Mouse (Mus musculus) intestine, embryonic 16.5 days (tissue): ENCODE measurements around the gene Grm7. TPM values are rescaled to one million over a fixed set of nuclear protein-coding genes. Genes with fewer than 3 reads are reported as not detected.

Experiments
- ATAC-seq: fragments of 200-750 bp; cut with Nextera tagmentation; 2 replicates; pipeline ENCODE4 v1.8.0; 2017; ENCODE audit warnings: moderate TSS enrichment, moderate library complexity
- H3K27ac ChIP-seq: fragments of 300-500 bp; sonication (generic); 2 replicates; pipeline ENCODE4 v1.5.1; 2014; ENCODE audit warnings: mild to moderate bottlenecking, low read length
- H3K27me3 ChIP-seq: fragments of 300-500 bp; sonication (generic); replicated peaks from 2 replicates; pipeline ENCODE4 v1.6.1; 2014; ENCODE audit warnings: low read length, control low read depth, mixed read lengths; ENCODE audit not compliant: control insufficient read depth, insufficient read depth
- H3K36me3 ChIP-seq: fragments of 300-500 bp; sonication (generic); 2 replicates; pipeline ENCODE4 v1.6.1; 2014; ENCODE audit warnings: low read length, control low read depth; ENCODE audit not compliant: control insufficient read depth, insufficient read depth
- H3K4me1 ChIP-seq: fragments of 300-500 bp; sonication (generic); 2 replicates; pipeline ENCODE4 v1.6.1; 2014; ENCODE audit warnings: low read length, control low read depth, mixed read lengths; ENCODE audit not compliant: control insufficient read depth, insufficient read depth
- H3K4me2 ChIP-seq: fragments of 300-500 bp; sonication (generic); 2 replicates; pipeline ENCODE4 v1.6.1; 2014; ENCODE audit warnings: low read depth, low read length, control low read depth
- H3K4me3 ChIP-seq: fragments of 300-500 bp; sonication (generic); 2 replicates; pipeline ENCODE4 v1.5.1; 2014; ENCODE audit warnings: mild to moderate bottlenecking, low read length
- H3K9ac ChIP-seq: fragments of 300-500 bp; sonication (generic); 2 replicates; pipeline ENCODE4 v1.6.1; 2014; ENCODE audit warnings: low read depth, low read length
- H3K9me3 ChIP-seq: fragments of 300-500 bp; sonication (generic); 2 replicates; pipeline ENCODE4 v1.6.1; 2016; ENCODE audit warnings: low read length, control low read depth; ENCODE audit not compliant: control insufficient read depth
- WGBS: fragments of 180-500 bp; shearing (Covaris S2); extraction: QIAGEN DNeasy Blood & Tissue Kit; methylation state at CpG from one replicate; pipeline ENCODE4 v1.1.7; 2014; 5-methylcytosine and 5-hydroxymethylcytosine counted together
- polyA plus RNA-seq: library from polyadenylated mRNA; unstranded; fragments of >200 nt; fragmentation: Nextera tagmentation; extraction: Ambion mirVana; gene quantifications from 2 replicates; pipeline ENCODE4 v1.2.1, GENCODE M21; 2015

The Grm7 gene
- polyA plus RNA-seq, 1 experiment from 2014 or later = 1.0 TPM

GRCm38 (mm10) chr6:110714943-110715342 is 69.6 kb downstream of the Grm7 start:
- Histone ChIP-seq H3K27ac (no peak overlapping the region), H3K4me2 (no peak overlapping the region)
- 84% methylated on average over 3 of the region's 3 CpGs for WGBS

GRCm38 (mm10) chr6:110723371-110723770 is 78.0 kb downstream of the Grm7 start:
- Histone ChIP-seq H3K9ac (no peak overlapping the region), H3K4me3 (no peak overlapping the region), H3K27me3 (no peaks in the 10 kb centered on the region), H3K27ac (no peak overlapping the region), H3K36me3 (no peaks in the 10 kb centered on the region), H3K4me1 (no peaks in the 10 kb centered on the region), H3K9me3 (no peaks in the 10 kb centered on the region), H3K4me2 (no peak overlapping the region)
- ATAC-seq = no peak
- WGBS = 88% methylated on average over 4 of the region's 4 CpGs

More at GRCm38 (mm10) chr6:110714943-110715342, 69.6 kb downstream of the Grm7 start:
- no peak overlapping the region for H3K9ac ChIP-seq
- no peaks in the 10 kb centered on the region for H3K27me3 ChIP-seq
- H3K4me1 ChIP-seq = no peaks in the 10 kb centered on the region
- no peak for ATAC-seq
- no peaks in the 10 kb centered on the region for H3K36me3 ChIP-seq
- no peak overlapping the region for H3K4me3 ChIP-seq
- no peaks in the 10 kb centered on the region for H3K9me3 ChIP-seq

GRCm38 (mm10) chr6:110733914-110734313 is 88.5 kb downstream of the Grm7 start:
- Histone ChIP-seq H3K36me3 (no peaks in the 10 kb centered on the region), H3K4me3 (no peak overlapping the region), H3K27ac (no peak overlapping the region), H3K9me3 (no peaks in the 10 kb centered on the region), H3K4me2 (no peak overlapping the region), H3K27me3 (no peaks in the 10 kb centered on the region), H3K9ac (no peak overlapping the region), H3K4me1 (no peaks in the 10 kb centered on the region)
- WGBS = 98% methylated on average over 2 of the region's 2 CpGs
- no peak for ATAC-seq

- Histone ChIP-seq H3K27me3 (no peaks in the 10 kb centered on the region), H3K27ac (no peak overlapping the region), H3K4me3 (no peak overlapping the region), H3K4me2 (no peak overlapping the region), H3K9ac (no peak overlapping the region), H3K4me1 (peaks cover 3% of the 10 kb centered on the region; the same call in 1 of the 2 replicates), H3K9me3 (no peaks in the 10 kb centered on the region), H3K36me3 (no peaks in the 10 kb centered on the region)
- ATAC-seq = no peak
- 31% methylated on average over 7 of the region's 7 CpGs for WGBS
Measured at GRCm38 (mm10) chr6:110743981-110744670, 98.7 kb downstream of the Grm7 start.

- no peak overlapping the region for H3K4me3 ChIP-seq
- H3K9me3 ChIP-seq = no peaks in the 10 kb centered on the region
- ATAC-seq = no peak
- no peaks in the 10 kb centered on the region for H3K27me3 ChIP-seq
- WGBS = 92% methylated on average over 5 of the region's 5 CpGs
- H3K36me3 ChIP-seq = no peaks in the 10 kb centered on the region
- no peaks in the 10 kb centered on the region for H3K4me1 ChIP-seq
- H3K9ac ChIP-seq = no peak overlapping the region
- no peak overlapping the region for H3K27ac ChIP-seq
- H3K4me2 ChIP-seq = no peak overlapping the region
Measured at GRCm38 (mm10) chr6:110755921-110756320, 110.5 kb downstream of the Grm7 start.

GRCm38 (mm10) chr6:110769588-110769987 is 124.2 kb downstream of the Grm7 start:
- no peaks in the 10 kb centered on the region for H3K36me3 ChIP-seq
- no peak overlapping the region for H3K9ac ChIP-seq
- H3K9me3 ChIP-seq = no peaks in the 10 kb centered on the region
- H3K27me3 ChIP-seq = no peaks in the 10 kb centered on the region
- no peak overlapping the region for H3K4me2 ChIP-seq
- no peak for ATAC-seq
- H3K4me3 ChIP-seq = no peak overlapping the region
- H3K27ac ChIP-seq = no peak overlapping the region
- H3K4me1 ChIP-seq = no peaks in the 10 kb centered on the region

- Histone ChIP-seq H3K27me3 (no peaks in the 10 kb centered on the region), H3K4me1 (no peaks in the 10 kb centered on the region), H3K27ac (no peak overlapping the region), H3K4me3 (no peak overlapping the region), H3K4me2 (no peak overlapping the region), H3K36me3 (no peaks in the 10 kb centered on the region), H3K9me3 (no peaks in the 10 kb centered on the region), H3K9ac (no peak overlapping the region)
- 71% methylated on average over 1 of the region's 1 CpGs for WGBS
- ATAC-seq = no peak
Measured at GRCm38 (mm10) chr6:110772652-110773051, 127.3 kb downstream of the Grm7 start.

- Histone ChIP-seq H3K9me3 (no peaks in the 10 kb centered on the region), H3K9ac (no peak overlapping the region), H3K36me3 (no peaks in the 10 kb centered on the region), H3K27me3 (no peaks in the 10 kb centered on the region), H3K27ac (no peak overlapping the region), H3K4me2 (no peak overlapping the region), H3K4me3 (no peak overlapping the region), H3K4me1 (no peaks in the 10 kb centered on the region)
- ATAC-seq = no peak
- 84% methylated on average over 6 of the region's 6 CpGs for WGBS
Measured at GRCm38 (mm10) chr6:110776046-110776445, 130.7 kb downstream of the Grm7 start.

- Histone ChIP-seq H3K27me3 (no peaks in the 10 kb centered on the region), H3K4me2 (no peak overlapping the region), H3K9ac (no peak overlapping the region), H3K9me3 (no peaks in the 10 kb centered on the region), H3K27ac (no peak overlapping the region), H3K4me1 (no peaks in the 10 kb centered on the region), H3K4me3 (no peak overlapping the region), H3K36me3 (no peaks in the 10 kb centered on the region)
- ATAC-seq = no peak
- 69% methylated on average over 1 of the region's 1 CpGs for WGBS
Measured at GRCm38 (mm10) chr6:110785497-110785928, 140.1 kb downstream of the Grm7 start.

GRCm38 (mm10) chr6:110792696-110793095 is 147.3 kb downstream of the Grm7 start:
- no peaks in the 10 kb centered on the region for H3K27me3 ChIP-seq
- WGBS = 92% methylated on average over 2 of the region's 2 CpGs
- H3K27ac ChIP-seq = no peak overlapping the region
- ATAC-seq = no peak
- no peaks in the 10 kb centered on the region for H3K4me1 ChIP-seq
- no peak overlapping the region for H3K9ac ChIP-seq
- no peaks in the 10 kb centered on the region for H3K9me3 ChIP-seq
- H3K4me3 ChIP-seq = no peak overlapping the region
- no peak overlapping the region for H3K4me2 ChIP-seq
- no peaks in the 10 kb centered on the region for H3K36me3 ChIP-seq
